Mouse (Mus musculus) stomach, postnatal 0 days (tissue): ENCODE measurements at regions not wholly inside any gene's neighbourhood (a gene's known extent, or its start where the extent isn't known, plus 50 kb on each side); places are given as distances from the start of the nearest gene placed in this dataset.

ENCODE experiments used
- CTCF ChIP-seq: IDR thresholded peaks from 2 replicates; pipeline ENCODE4 v1.5.1; 2016; ENCODE audit warnings: antibody characterized with exemption, low read depth, mild to moderate bottlenecking, moderate library complexity
- EP300 ChIP-seq: optimal IDR thresholded peaks from 2 replicates; pipeline ENCODE3; 2016; ENCODE audit warnings: antibody characterized with exemption

- TF ChIP-seq CTCF (no peak), EP300 (no peak)
These were observed 148.5 kb downstream of the Hira start for GRCm38 (mm10) chr16:19025227-19025932.
